Mouse (Mus musculus) kidney, embryonic 16.5 days (tissue): ENCODE measurements at regions not wholly inside any gene's neighbourhood (a gene's known extent, or its start where the extent isn't known, plus 50 kb on each side); places are given as distances from the start of the nearest gene placed in this dataset.
"Not testable (repeated sequence)": the region's sequence is repeated elsewhere in the genome, so short reads cannot be mapped to it uniquely, and the experiment has no call there.

Source experiments
- ATAC-seq: fragments of 200-750 bp; cut with Nextera tagmentation; 2 replicates; pipeline ENCODE4 v1.8.0; 2017; ENCODE audit warnings: moderate TSS enrichment; ENCODE audit not compliant: low FRiP score, low TSS enrichment
- H3K27ac ChIP-seq: fragments of 300-500 bp; sonication (generic); 2 replicates; pipeline ENCODE4 v1.5.1; 2014; ENCODE audit warnings: low read length
- H3K27me3 ChIP-seq: fragments of 300-500 bp; sonication (generic); 2 replicates; pipeline ENCODE4 v1.6.1; 2014; ENCODE audit warnings: low read length, control low read depth, mixed read lengths; ENCODE audit not compliant: insufficient read depth
- H3K36me3 ChIP-seq: fragments of 300-500 bp; sonication (generic); 2 replicates; pipeline ENCODE4 v1.6.1; 2014; ENCODE audit warnings: low read length, control low read depth, mixed read lengths; ENCODE audit not compliant: insufficient read depth
- H3K4me1 ChIP-seq: fragments of 300-500 bp; sonication (generic); 2 replicates; pipeline ENCODE4 v1.6.1; 2014; ENCODE audit warnings: low read length, control low read depth, mixed read lengths; ENCODE audit not compliant: insufficient read depth
- H3K4me2 ChIP-seq: fragments of 300-500 bp; sonication (generic); replicated peaks from 2 replicates; pipeline ENCODE4 v1.6.1; 2014; ENCODE audit warnings: low read depth, low read length
- H3K4me3 ChIP-seq: fragments of 300-500 bp; sonication (generic); 2 replicates; pipeline ENCODE4 v1.5.1; 2014; ENCODE audit warnings: mild to moderate bottlenecking, low read length
- H3K9ac ChIP-seq: fragments of 300-500 bp; sonication (generic); replicated peaks from 2 replicates; pipeline ENCODE4 v1.6.1; 2014; ENCODE audit warnings: low read length
- H3K9me3 ChIP-seq: fragments of 300-500 bp; sonication (generic); 2 replicates; pipeline ENCODE4 v1.6.1; 2016; ENCODE audit warnings: low read length, control low read depth
- WGBS: fragments of 180-500 bp; shearing (Covaris S2); extraction: QIAGEN DNeasy Blood & Tissue Kit; methylation state at CpG from one replicate; pipeline ENCODE4 v1.1.7; 2014; 5-methylcytosine and 5-hydroxymethylcytosine counted together

- Histone ChIP-seq H3K27ac (no peak overlapping the region), H3K9ac (no peak overlapping the region), H3K4me1 (peaks cover 12% of the 10 kb centered on the region; the same call in 1 of the 2 replicates), H3K36me3 (no peaks in the 10 kb centered on the region), H3K4me3 (no peak overlapping the region), H3K27me3 (no peaks in the 10 kb centered on the region), H3K9me3 (no peaks in the 10 kb centered on the region), H3K4me2 (no peak overlapping the region)
- 88% methylated on average over 4 of the region's 4 CpGs for WGBS
- no peak for ATAC-seq
These were observed 76.5 kb upstream of the 1110032F04Rik start for GRCm38 (mm10) chr3:68792883-68793282.

GRCm38 (mm10) chr3:68793923-68794322 is 75.5 kb upstream of the 1110032F04Rik start:
- WGBS = 62% methylated on average over 2 of the region's 2 CpGs

GRCm38 (mm10) chr3:68794380-68795014 is 74.9 kb upstream of the 1110032F04Rik start:
- 0 out of 2 replicates have a peak, but pooled peaks have one; percentile 14 for ATAC-seq
- H3K9ac ChIP-seq = no peak overlapping the region
- H3K4me2 ChIP-seq = no peak overlapping the region
- H3K4me3 ChIP-seq = no peak overlapping the region
- H3K27me3 ChIP-seq = no peaks in the 10 kb centered on the region
- WGBS = 31% methylated on average over 4 of the region's 4 CpGs
- no peaks in the 10 kb centered on the region for H3K36me3 ChIP-seq
- peaks cover 9% of the 10 kb centered on the region; the same call in 1 of the 2 replicates for H3K4me1 ChIP-seq
- H3K27ac ChIP-seq = no peak overlapping the region
- no peaks in the 10 kb centered on the region for H3K9me3 ChIP-seq

More at GRCm38 (mm10) chr3:68793923-68794322, 75.5 kb upstream of the 1110032F04Rik start:
- no peaks in the 10 kb centered on the region for H3K27me3 ChIP-seq
- H3K9me3 ChIP-seq = no peaks in the 10 kb centered on the region
- H3K27ac ChIP-seq = no peak overlapping the region
- no peak overlapping the region for H3K4me3 ChIP-seq
- no peak overlapping the region for H3K9ac ChIP-seq
- H3K4me1 ChIP-seq = peaks cover 12% of the 10 kb centered on the region; the same call in 1 of the 2 replicates
- no peaks in the 10 kb centered on the region for H3K36me3 ChIP-seq
- ATAC-seq = no peak
- H3K4me2 ChIP-seq = no peak overlapping the region

GRCm38 (mm10) chr3:68795641-68796040 is 73.7 kb upstream of the 1110032F04Rik start:
- Histone ChIP-seq H3K9me3 (peaks cover 2% of the 10 kb centered on the region; the same call in 1 of the 2 replicates), H3K4me1 (peaks cover 6% of the 10 kb centered on the region; the same call in 1 of the 2 replicates), H3K27ac (no peak overlapping the region), H3K4me3 (no peak overlapping the region), H3K9ac (no peak overlapping the region), H3K36me3 (no peaks in the 10 kb centered on the region), H3K27me3 (no peaks in the 10 kb centered on the region), H3K4me2 (no peak overlapping the region)
- WGBS = 47% methylated on average over 3 of the region's 3 CpGs
- ATAC-seq = no peak

- not testable (repeated sequence) for H3K9me3 ChIP-seq, H3K27ac ChIP-seq
- WGBS = 79% methylated on average over 8 of the region's 8 CpGs
These were observed 71.0 kb upstream of the 1110032F04Rik start for GRCm38 (mm10) chr3:68798408-68798807.

GRCm38 (mm10) chr3:68808866-68809265 is 60.5 kb upstream of the 1110032F04Rik start:
- no peak for ATAC-seq
- Histone ChIP-seq H3K27ac (no peak overlapping the region), H3K9ac (no peak overlapping the region), H3K4me2 (no peak overlapping the region), H3K36me3 (no peaks in the 10 kb centered on the region), H3K4me3 (no peak overlapping the region), H3K4me1 (no peaks in the 10 kb centered on the region), H3K27me3 (no peaks in the 10 kb centered on the region), H3K9me3 (no peaks in the 10 kb centered on the region)
- WGBS = 91% methylated on average over 2 of the region's 2 CpGs

More at GRCm38 (mm10) chr3:68798408-68798807, 71.0 kb upstream of the 1110032F04Rik start:
- H3K4me1 ChIP-seq, H3K9ac ChIP-seq, H3K4me3 ChIP-seq, H3K4me2 ChIP-seq, H3K36me3 ChIP-seq, H3K27me3 ChIP-seq, ATAC-seq: not testable (repeated sequence)

GRCm38 (mm10) chr3:68813461-68813860 is 55.9 kb upstream of the 1110032F04Rik start:
- Histone ChIP-seq H3K4me1 (no peaks in the 10 kb centered on the region), H3K27ac (no peak overlapping the region), H3K4me3 (no peak overlapping the region), H3K4me2 (no peak overlapping the region), H3K27me3 (no peaks in the 10 kb centered on the region), H3K36me3 (no peaks in the 10 kb centered on the region), H3K9me3 (no peaks in the 10 kb centered on the region), H3K9ac (no peak overlapping the region)
- no peak for ATAC-seq
- 92% methylated on average over 3 of the region's 3 CpGs for WGBS

GRCm38 (mm10) chr3:68814011-68814690 is 55.2 kb upstream of the 1110032F04Rik start:
- no peaks in the 10 kb centered on the region for H3K9me3 ChIP-seq
- H3K4me2 ChIP-seq = no peak overlapping the region
- H3K27me3 ChIP-seq = no peaks in the 10 kb centered on the region
- H3K4me1 ChIP-seq = no peaks in the 10 kb centered on the region
- ATAC-seq = no peak
- no peak overlapping the region for H3K4me3 ChIP-seq
- WGBS = 90% methylated on average over 9 of the region's 9 CpGs
- no peak overlapping the region for H3K27ac ChIP-seq
- H3K36me3 ChIP-seq = no peaks in the 10 kb centered on the region
- H3K9ac ChIP-seq = no peak overlapping the region

- 91% methylated on average over 6 of the region's 6 CpGs for WGBS
- no peaks in the 10 kb centered on the region for H3K4me1 ChIP-seq
- no peak overlapping the region for H3K4me3 ChIP-seq
- no peak for ATAC-seq
- H3K36me3 ChIP-seq = no peaks in the 10 kb centered on the region
- no peaks in the 10 kb centered on the region for H3K27me3 ChIP-seq
- no peaks in the 10 kb centered on the region for H3K9me3 ChIP-seq
- H3K9ac ChIP-seq = no peak overlapping the region
- H3K27ac ChIP-seq = no peak overlapping the region
- H3K4me2 ChIP-seq = no peak overlapping the region
These were observed 53.8 kb upstream of the 1110032F04Rik start for GRCm38 (mm10) chr3:68815621-68816020.

- WGBS = 80% methylated on average over 2 of the region's 2 CpGs
- no peaks in the 10 kb centered on the region for H3K27me3 ChIP-seq
- H3K4me1 ChIP-seq = peaks cover 7% of the 10 kb centered on the region
- H3K36me3 ChIP-seq = no peaks in the 10 kb centered on the region
- no peaks in the 10 kb centered on the region for H3K9me3 ChIP-seq
- no peak overlapping the region for H3K27ac ChIP-seq
- no peak overlapping the region for H3K4me2 ChIP-seq
- no peak for ATAC-seq
- no peak overlapping the region for H3K4me3 ChIP-seq
- H3K9ac ChIP-seq = no peak overlapping the region
These were observed 52.1 kb upstream of the 1110032F04Rik start for GRCm38 (mm10) chr3:68817321-68817720.
